Mouse (Mus musculus) cerebellum, postnatal 4 days (tissue): ENCODE data around the gene Carf.
A peak's percentile ranks its signal among the peaks of the same experiment; 100 is the strongest.
"Not testable (repeated sequence)": the region's sequence is repeated elsewhere in the genome, so short reads cannot be mapped to it uniquely, and the experiment has no call there.

Source experiments
- DNase-seq, 2 experiments: peaks; one replicate each; pipeline ENCODE4 v3.0.0; 2022; ENCODE audit warnings: low spot score in 2 of 2, mixed read lengths in 1 of 2

Carf gene

DNA sequence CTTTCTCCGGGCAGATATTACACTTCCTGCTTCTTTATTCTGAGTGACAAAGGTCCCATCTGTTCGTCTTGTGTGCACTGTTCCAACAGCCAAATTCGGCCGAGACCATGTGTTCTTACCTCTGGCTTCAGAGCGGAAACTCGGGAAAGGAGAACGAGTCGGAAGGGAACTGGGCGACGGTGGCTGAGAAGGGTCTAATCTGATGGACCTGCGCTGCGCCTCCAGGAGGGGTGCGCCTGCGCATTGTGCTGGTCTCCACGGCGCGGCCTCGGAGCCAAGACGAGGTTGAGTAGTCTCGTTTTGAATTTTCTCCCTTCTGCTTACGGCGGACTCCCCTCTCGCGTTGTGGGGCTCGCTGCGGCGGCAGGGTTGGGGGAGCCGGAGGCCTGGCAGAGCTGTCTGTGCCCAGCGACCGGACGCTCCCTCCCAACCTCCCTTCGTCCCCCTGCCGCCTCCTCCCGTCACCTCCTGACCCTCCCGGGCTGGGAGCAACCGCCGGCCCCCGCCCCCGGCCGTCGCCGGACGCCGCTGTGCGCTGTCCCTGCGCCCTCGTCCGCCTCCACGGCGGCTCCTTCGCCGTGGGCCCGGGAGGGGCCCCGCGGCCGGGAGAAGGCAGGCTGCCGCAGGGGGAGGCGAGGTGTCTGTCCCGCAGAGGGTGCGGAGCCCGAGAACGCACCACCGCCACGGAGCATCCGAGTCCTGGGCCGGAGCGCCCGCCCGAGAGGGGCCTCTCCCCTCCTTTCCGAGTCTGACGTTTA, at the start of gene Carf, which contains the start of gene Wdr12:
Carf (plus strand) TSS at position 224 of the 758 bp plus-strand sequence.
Wdr12 (minus strand) TSS at position 622 of the 758 bp plus-strand sequence.
- DNase-seq: peak; percentile 90 to 96

DNA sequence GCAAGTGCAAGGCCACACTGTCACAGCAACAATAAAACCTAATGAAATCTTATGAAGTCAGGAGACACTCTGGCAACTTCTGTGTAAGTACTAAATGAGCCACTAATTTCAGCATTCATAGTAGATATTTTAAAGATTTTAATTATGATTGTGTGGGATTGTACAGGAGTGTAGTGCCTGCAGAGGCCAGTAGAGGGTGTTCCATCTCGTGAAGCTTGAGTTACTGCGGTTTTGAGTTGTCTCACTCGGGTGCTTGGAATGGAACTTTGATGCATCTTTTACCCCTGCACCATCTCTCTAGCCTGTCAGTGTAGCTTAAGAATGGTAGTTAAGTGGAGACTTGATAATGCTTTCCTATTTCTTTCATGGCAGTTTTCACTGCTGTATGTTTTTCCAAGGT, 43.4 kb upstream of the Carf start:
- no peak for DNase-seq

DNA sequence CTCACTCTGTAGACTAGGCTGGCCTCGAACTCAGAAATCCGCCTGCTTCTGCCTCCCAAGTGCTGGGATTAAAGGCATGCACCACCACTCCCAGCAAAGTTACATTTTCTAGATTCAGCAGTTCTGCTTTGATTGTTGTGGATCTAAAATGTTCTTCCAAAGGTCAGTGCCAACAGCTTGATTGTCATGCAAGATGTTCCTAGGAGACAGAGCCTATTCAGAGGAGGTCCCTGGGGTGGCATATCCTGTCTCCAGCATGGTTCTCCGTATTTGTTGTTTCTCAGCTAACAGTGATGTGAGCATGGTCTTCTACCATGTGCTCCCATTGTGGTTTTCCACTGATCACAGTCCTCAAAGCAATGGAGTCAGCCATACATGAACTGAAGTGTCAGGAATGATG, 41.7 kb upstream of the Carf start:
- no peak for DNase-seq

DNA sequence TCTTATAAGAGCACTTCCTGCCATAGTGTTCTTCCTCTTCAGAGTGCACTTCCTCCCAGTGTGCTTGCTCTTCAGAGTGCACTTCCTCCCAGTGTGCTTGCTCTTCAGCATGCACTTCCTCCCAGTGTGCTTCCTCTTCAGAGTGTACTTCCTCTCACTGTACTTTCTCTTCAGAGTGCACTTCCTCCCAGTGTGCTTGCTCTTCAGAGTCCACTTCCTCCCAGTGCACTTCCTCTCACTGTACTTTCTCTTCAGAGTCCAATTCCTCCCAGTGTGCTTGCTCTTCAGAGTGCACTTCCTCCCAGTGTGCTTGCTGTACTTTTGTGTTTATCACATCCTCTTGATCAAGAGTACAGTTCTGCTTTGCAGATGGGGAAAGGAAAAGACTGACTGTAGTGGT, 27.3 kb upstream of the Carf start:
- not testable (repeated sequence) for DNase-seq

DNA sequence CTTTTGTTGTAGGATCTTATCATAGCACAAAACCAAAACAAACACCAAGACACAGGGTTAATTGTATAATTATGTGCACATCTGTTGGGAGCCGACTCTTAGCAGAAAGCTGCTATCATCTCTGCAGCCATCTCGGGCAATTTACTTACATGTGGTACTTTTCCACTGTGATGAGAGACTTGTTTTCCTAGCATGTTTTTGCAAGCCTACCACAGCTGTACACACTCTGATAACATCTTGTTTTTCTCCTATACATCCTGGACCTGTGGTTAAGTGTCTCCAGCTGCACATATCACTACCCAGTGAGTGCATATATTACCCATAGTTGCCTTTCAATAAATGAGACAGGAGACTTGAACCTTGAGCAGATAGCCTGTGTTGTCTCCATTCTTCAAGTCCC, 23.1 kb upstream of the Carf start:
- DNase-seq: no peak

DNA sequence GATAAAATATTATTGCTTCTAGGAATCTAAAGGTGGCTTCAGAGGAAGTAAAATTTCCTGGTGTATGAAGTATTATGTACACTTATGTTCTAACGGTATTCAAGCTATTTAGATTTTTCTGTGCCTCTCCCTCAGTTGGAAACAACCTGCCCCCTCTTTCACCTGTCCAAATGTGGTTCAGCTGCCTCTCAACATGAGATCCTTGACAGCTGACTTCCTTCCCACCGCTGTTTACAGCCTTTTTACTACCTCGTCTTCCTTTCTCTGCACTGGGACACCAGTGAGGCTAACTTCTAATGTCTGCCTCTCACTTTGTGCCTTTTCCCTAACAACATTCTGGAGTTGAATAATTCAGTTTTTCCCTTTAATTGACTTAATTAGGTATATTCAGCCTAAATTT, 22.5 kb upstream of the Carf start:
- DNase-seq: no peak

DNA sequence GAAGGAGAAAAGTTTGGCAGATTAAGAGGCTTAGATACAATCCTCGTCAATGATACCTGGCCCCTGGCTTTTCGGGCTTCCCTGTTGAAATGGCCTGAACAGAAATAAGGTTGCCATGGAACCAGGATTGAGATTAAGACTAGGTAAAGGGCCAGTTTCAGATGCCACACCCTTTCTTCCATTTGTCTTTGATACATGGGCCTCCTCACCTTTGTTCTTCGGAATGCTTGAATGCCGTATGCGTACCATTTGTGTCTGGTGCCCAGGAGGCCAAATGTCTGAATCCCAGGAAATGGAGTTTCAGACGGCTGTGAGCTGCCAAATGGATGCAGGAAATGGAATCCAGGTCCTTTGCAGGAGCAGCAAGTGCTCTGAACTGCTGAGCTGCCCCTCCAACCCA, 21.6 kb upstream of the Carf start:
- no peak for DNase-seq

DNA sequence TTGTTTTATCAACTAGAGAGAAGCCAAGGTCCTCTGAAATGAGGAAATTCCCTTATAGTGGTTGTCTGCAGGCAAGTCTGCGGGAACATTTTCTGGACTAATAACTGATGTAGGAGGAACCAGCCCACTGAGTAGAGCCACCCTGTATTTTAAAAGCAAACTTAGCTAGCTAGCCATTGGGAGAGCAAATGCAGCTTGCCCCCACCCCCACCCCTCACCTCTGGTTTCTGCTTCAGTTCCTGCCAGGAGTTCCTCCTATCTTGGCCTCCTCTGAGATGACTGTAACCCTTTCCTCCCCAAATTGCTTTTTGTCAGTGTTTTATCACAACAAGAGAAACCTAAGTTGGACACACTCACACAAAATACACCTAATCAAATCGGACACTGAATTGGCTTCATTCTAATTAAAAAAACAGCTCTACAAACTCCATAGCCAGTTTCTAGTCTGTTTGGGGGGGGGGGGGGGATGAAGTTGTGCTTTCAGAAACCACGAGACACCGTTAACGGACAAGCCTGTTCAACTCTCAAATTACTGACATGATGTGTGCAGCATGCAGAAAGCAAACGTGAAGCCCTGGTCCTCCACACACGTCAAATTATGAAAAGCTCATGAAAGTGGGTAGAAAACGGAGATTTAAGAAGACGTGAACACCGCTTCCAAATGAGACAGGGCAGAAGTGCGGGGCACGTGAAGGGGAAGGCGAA, 1.3 kb upstream of the Carf start:
- DNase-seq: no peak

DNA sequence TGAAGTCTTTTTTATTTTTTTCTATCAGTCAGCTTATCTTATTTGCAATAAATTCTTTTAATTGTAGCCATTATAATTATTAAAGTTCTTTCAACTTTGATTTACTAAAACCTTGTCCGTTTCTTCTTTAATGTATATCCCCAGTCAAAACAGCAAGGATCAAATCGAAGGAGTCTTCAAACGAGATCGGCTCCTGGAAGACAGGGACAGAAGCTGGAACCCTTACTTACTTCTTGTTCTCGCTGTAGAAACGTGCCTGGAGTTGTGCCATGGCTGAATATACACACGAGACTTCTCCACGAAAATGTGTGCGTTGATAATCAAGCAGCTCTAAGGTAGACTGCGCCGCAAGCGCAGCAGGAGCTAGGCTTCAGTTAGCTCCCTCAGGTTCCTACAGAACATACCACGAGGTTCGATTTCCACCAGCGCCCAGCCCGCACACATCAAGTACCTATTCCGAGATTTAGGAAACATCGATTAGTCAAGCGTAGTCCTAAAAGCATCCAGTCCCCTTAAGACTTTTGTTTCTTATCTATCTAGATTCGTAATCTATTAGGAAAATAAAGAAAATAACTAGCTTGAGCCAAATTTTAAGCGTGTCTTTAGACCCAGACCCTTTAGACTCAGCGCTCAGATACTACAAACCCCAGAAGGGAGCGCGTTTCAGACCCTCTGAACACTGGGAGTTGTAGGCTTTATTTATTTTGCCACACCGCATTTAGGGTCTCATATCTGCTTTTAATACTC, 597 bp upstream of the Carf start:
- peak; percentile 24 to 47 for DNase-seq

DNA sequence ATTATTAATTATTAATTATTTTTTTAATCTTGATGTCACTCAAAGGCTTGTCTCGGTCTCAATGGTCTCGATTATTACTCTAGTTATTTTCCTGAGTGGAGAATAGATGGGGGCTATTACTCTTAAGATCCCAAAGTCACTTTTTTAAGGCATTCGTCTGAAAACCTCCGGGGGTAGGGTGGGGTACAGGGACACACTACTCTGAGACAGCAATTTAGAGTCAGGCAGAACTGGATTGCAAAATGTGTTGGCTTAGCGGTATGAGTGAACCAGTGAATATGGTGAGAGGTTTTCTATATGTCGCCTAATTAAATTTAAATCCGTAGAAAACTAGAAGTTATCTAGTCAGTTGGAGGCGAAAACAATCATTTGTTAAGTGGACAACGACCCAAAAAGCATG, 792 bp downstream of the Carf start:
- no peak for DNase-seq

DNA sequence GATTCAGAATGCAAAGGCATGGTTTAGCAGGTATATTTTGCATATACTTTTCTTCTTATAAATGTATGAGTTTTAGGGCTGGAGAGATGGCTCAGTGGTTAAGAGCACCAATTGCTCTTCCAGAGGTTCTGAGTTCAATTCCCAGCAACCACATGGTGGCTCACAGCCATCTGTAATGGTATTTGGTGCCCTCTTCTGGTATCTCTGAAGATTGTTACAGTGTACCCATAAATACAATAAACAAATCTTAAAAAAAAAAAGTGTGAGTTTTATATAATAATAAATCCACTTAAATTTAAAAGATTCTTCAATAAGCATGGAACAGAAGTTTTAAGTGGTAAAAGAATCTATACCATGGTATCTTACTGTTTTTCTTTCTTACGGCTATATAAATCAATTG, 6.5 kb downstream of the Carf start:
- DNase-seq: no peak

DNA sequence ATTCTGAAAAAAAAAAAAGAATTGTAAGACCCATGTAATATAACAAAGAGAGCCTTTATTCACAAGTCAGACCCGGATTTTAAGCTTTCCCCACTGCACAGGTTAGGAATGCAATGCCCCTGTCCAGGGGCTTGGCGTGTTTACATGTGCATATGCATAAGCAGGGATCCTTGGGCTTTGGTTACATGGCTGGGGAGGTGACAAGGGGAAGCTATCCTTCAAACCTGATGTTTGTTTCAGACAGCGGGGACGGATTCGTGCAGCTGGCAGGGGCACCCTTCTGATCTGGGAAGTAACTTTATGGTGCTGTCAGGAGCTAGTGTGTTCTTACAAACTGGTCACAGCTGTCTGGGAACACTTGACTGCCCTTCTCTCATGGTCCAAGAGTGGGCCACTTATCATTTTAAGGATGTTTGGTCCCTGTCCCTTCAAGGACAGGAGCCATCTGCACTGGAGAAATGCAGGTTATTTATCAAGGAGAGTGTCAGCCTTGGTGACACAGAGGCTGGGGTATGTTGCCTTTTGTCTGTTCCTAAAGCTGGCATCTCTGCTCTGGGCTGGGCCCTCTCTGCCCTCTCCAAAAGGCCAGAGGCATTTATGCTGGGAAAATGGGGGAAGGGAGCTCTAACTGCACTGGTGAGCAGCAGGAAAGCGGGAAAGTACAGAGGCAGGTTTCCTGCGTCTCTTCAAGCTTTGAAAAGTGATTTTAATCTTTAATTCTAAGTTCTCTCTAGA, 19.8 kb downstream of the Carf start:
- no peak for DNase-seq

DNA sequence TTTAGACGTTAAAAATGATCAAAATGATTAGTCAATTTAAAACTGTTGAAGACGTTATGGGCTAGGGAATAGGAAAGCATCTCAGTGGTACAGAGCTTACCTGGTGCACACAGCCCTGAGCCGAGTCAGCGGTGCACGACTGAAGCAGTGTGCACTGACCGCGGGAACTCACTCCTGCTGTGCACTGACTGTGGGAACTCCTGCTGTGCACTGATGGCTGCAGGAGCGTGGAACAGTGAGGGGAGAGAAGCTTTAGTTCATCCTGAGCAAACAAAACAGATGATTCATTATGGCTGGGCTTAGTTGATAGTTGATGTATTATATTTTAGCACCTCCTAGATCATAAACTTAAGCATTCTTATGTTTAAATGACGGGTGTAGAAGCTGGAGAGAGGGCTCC, 39.3 kb downstream of the Carf start:
- DNase-seq: no peak

DNA sequence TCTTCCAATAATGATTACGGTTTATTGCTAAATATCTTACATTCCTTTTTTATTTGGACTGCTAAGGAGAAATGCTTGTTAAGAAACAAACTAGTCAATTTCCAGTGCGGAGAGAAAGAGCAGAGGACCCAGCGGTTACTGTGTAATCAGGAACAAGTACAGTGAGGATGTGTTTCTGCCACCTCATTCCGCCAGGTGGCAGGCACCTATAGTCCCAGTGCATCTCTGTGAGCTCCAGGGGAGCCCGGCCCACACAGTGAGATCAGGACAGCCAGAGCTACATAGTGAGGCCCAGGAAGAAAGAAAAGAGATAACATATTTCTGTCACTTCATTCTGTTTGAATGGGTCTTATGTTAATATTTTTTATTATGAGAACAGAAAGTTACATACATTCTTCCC, 54.7 kb downstream of the Carf start:
- no peak for DNase-seq

DNA sequence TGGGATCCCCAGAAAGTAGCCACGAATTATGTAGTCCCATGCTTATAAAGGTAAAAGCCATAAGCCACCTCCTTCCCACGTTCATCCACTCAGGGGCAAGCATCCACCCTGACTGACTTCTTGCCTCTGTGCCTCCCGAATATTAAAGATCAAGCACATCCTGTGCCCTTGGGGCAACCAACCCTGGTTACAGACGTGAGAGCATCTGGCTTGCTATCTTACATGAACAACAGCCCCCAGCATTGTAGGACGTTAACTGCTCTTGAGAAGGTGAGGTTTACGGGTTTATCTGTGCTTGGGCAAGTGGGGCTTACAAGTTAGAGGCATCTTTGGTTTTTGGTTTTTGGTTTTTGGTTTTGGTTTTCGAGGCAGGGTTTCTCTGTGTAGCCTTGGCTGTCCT, 58.6 kb downstream of the Carf start:
- no peak for DNase-seq

DNA sequence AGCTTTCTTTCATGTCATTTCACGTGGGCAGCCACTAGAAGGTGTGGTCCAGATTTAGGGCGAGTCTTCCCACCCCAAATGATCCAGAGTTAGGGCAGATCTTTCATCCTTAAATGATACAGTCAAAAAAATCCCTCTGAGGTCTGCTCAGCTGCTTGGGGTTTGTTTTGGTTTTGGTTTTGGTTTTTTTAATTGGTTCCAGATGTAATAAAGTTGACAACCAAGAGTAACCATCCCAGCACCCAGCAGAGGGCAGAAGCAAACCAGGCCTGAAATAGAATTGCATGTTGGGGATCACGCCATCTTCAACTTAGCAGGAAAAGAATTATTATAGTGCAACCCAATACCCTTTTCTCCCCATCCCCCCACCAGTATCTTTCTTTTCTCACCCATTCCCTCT, 60.4 kb downstream of the Carf start:
- no peak for DNase-seq

DNA sequence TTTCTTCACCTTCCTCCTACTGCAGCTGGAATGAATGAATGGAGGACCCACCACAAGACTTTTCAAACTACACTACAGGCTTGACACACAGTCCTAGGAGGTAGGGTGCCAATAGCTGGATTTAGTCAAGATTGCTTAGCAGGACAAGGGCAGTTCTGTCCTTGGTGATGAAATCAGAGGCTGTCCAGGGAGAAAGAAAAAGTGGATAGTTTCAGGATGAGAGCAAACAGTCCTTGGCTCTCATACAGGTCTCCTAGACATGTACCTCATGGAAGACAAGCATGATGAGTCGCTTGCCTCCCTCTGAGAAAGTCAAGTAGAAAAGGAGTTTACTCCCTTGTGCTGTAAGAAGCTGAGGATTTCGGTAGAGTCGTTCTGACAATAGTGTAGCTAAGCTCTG, 65.6 kb downstream of the Carf start:
- DNase-seq: no peak

DNA sequence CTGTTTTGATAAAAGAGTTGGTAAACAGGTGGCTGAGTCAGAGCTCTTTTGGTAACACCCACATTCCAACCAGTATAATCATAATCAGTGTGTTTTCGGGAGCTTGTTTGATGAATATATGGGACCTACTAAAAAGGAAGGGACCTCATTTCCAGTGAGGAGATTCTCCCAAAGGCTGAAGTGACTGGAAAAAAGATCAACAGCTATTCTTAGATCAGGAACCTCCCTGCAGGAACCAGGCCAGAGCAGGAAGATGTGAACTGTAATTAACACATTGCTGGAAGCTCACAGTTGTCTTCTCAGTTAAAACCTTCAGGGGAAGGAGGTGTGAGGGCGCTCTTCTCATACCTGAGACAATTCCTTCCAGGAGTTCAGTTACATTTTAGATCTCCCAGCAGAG, 71.6 kb downstream of the Carf start:
- DNase-seq: no peak

DNA sequence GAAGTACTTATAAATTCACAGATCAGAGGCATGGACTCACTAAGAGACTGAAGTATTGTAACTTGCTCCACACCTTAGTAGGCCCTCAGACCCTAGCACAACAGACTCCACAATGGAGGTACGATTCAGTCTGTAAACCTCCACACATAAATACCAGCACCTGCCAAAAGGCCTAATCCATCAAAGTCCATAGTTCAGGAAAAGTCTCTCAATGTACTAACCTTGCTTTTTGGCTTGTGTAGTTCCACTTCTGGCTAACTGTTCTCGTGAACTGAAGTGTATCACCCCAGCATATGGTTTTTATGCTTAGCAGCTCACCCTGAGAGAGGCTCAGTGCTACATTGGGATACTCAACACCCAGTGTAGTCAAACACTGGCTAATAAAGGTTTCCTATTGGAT, 72.2 kb downstream of the Carf start:
- DNase-seq: no peak

DNA sequence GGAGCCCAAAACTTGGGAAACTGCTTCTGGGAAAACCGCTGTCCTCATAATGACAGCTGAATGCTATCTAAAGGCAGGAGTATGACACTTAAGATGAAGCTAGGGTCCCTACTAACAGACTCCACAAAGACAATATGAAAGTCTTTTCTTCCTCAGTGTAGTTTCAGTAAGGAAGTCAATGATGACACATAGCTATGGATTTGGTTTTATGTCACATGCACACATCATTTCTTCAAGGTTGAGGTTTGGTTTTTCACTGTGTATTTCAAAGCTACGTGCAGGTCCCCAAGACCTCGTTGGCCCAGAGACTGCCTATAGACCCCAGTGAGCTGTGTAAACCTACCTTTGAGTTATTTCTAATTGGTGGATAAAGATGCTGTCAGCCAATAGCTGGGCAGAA, 75.1 kb downstream of the Carf start:
- no peak for DNase-seq

DNA sequence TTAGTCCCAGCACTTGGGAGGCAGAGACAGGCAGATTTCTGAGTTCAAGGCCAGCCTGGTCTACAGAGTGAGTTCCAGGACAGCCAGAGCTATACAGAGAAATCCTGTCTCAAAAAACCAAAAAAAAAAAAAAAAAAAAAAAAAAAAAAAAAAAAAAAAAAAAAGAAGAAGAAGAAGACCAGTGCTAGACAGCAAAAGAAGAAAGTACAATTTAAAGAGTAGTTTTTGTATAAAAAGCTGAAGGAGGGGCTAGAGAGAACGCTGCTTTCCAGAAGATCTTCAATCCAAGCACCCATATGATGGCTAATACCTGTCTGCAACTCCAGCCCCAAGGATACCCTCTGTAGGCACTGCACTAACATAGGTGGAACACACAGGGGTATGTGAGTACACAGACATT, 79.8 kb downstream of the Carf start:
- DNase-seq: not testable (repeated sequence)

DNA sequence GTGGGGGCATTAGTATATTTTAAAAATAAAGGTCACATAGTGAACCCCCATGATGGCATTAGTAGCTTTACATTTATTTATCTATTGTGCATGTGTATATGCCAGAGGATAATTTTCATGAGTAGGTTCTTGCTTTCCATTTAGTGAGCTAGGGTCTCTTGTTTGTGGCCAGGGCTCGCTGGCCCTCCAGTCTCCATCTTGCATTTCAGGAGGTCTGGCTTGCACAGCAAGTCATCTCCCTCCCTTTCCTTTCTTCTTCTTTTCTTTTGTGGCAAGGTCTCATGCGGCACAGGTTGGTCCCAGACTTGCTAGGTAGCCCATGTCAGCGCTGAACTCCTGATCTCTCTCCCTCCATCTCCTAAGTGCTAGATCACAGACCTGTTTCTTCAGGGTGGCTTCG, 81.3 kb downstream of the Carf start:
- DNase-seq: no peak
